Mouse (Mus musculus): Measurements from ENCODE around the gene Hoxa11. TPM values are rescaled to one million over a fixed set of nuclear protein-coding genes. Genes with fewer than 3 reads are reported as not detected.

Hoxa11 gene
- polyA plus RNA-seq, 1 experiment, result not detected

DNA sequence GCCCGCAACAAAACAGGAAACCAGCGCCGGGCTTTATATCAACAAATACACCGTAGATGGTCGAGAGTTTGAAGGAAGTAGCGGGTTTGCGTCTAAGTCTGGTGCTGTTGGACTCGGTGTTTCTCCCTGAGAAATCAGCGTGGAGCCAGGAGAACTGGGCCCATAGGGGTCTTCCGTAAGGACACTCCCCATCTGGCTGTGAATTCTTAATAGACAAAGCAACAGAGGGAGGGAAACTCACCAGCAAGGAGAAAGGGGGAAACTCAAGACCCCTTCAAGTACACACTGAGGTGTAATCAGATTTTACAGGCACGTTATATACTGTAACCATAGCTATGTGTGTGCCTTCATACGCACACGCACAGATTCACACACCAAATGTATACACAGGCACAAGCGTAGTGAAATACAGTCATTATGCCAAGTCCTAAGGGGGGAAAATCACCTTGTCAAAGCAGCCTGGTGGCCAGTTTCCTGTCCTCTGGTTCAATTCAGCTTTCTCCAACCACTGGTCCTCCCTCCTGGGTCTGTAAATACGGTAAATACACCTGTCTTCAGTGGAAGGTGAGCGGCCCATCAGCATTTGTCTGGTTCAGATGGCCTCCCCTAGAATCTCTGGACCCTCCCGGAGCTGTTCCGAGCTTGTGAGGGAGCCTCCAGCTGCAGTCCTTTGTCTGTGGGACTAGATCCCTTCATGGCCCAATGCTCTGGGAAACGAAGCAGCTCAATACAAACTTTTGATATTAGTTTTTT is 20.5 kb upstream of the Hoxa11 start:
- Histone ChIP-seq H3K27ac (ENCODE audit: insufficient read depth, low read length) (no peak overlapping the region), H3K36me3 (ENCODE audit: control insufficient read depth, insufficient read depth, low read length) (no peaks in the 10 kb centered on the region), H3K4me1 (ENCODE audit: control insufficient read depth, insufficient read depth, insufficient read length) (no peaks in the 10 kb centered on the region; the same call in 1 of the 2 replicates), H3K4me3 (ENCODE audit: extremely low read depth, insufficient read depth, insufficient read length) (no peak overlapping the region), H3K27me3 (ENCODE audit: control insufficient read depth, insufficient read depth, low read length) (peaks cover 45% of the 10 kb centered on the region)
- WGBS, result 6% methylated on average over 19 of the region's 19 CpGs
- no peak for DNase-seq (ENCODE audit: low read depth in 1 of 2, low spot score in 2 of 2)
- TF ChIP-seq POLR2A (IDR thresholded peaks at IDR 0.05; ENCODE audit: low read depth, low read length) (no peak), CTCF (IDR thresholded peaks at IDR 0.05; ENCODE audit: extremely low read depth, insufficient read depth, insufficient read length, insufficient replicate concordance) (no peak)

GRCm38 (mm10) chr6:52265306-52265912 is 19.8 kb upstream of the Hoxa11 start:
- Histone ChIP-seq H3K27me3 (ENCODE audit: control insufficient read depth, insufficient read depth, low read length) (peaks cover 50% of the 10 kb centered on the region), H3K36me3 (ENCODE audit: control insufficient read depth, insufficient read depth, low read length) (no peaks in the 10 kb centered on the region)

DNA sequence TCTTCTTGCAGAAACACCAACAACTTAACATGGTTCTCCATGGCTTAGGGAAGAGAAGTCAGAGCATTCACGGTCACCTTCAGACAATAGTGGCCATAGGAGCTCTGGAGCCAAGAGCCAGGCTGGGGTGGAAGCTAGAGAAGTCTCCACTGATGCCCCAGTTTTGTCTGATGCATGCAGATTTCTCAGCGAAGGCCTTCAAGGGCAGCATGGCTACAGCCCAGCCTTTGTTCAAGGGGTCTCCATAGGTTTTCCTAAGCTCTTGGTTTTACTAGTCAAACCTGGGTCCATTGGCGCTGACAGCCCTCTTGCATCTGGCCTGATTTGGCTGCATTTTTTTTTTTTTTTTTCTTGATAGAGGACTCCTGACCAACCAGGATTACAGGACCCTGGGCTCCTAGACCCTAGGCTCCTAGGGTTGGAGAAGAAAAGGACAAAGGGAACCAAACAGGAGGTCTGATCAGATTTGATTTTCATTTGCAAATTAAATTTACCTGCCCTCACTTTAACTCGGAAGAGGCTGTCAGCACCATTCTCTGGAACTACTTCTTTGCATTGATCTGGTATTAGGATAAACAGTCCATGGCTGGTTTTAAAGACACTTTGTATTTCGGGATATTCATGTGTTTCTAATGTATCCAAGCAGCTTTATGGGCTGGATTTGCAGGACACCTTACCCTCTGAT is 18.6 kb upstream of the Hoxa11 start:
- no peak overlapping the region for H3K27ac ChIP-seq (ENCODE audit: insufficient read depth, low read length)
- no peaks in the 10 kb centered on the region for H3K36me3 ChIP-seq (ENCODE audit: control insufficient read depth, insufficient read depth, low read length)
- peaks cover 4% of the 10 kb centered on the region for H3K4me1 ChIP-seq (ENCODE audit: control insufficient read depth, insufficient read depth, insufficient read length)
- H3K4me3 ChIP-seq (ENCODE audit: extremely low read depth, insufficient read depth, insufficient read length), result no peak overlapping the region
- no peak for DNase-seq (ENCODE audit: low read depth in 1 of 2, low spot score in 2 of 2)
- 8% methylated on average over 5 of the region's 5 CpGs for WGBS
- H3K27me3 ChIP-seq (ENCODE audit: control insufficient read depth, insufficient read depth, low read length), result peaks cover 60% of the 10 kb centered on the region
- TF ChIP-seq CTCF (IDR thresholded peaks at IDR 0.05; ENCODE audit: extremely low read depth, insufficient read depth, insufficient read length, insufficient replicate concordance), result no peak

More at GRCm38 (mm10) chr6:52265306-52265912, 19.8 kb upstream of the Hoxa11 start:
- no peak for DNase-seq (ENCODE audit: low read depth in 1 of 2, low spot score in 2 of 2)
- Histone ChIP-seq H3K4me3 (ENCODE audit: extremely low read depth, insufficient read depth, insufficient read length) (no peak overlapping the region), H3K27ac (ENCODE audit: insufficient read depth, low read length) (no peak overlapping the region), H3K4me1 (ENCODE audit: control insufficient read depth, insufficient read depth, insufficient read length) (no peaks in the 10 kb centered on the region; the same call in 1 of the 2 replicates)
- TF ChIP-seq POLR2A (IDR thresholded peaks at IDR 0.05; ENCODE audit: low read depth, low read length) (no peak), CTCF (IDR thresholded peaks at IDR 0.05; ENCODE audit: extremely low read depth, insufficient read depth, insufficient read length, insufficient replicate concordance) (no peak)
- 9% methylated on average over 18 of the region's 18 CpGs for WGBS

DNA sequence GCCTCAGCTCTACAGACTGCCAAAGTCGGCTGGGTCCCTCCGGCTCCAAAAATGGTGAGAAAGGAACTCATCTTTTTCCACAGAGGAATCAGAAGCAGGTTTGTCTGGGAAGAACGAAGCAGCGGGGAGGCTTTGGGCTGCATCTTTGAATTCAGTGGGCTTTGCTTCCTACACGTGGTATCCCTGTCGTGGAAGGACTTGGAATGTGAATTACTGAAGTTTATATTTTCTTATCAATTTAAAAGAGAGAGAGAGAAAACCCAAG is 17.6 kb upstream of the Hoxa11 start:
- Histone ChIP-seq H3K4me1 (ENCODE audit: control insufficient read depth, insufficient read depth, insufficient read length) (peaks cover 4% of the 10 kb centered on the region), H3K27me3 (ENCODE audit: control insufficient read depth, insufficient read depth, low read length) (peaks cover 57% of the 10 kb centered on the region), H3K4me3 (ENCODE audit: extremely low read depth, insufficient read depth, insufficient read length) (no peak overlapping the region), H3K36me3 (ENCODE audit: control insufficient read depth, insufficient read depth, low read length) (no peaks in the 10 kb centered on the region), H3K27ac (ENCODE audit: insufficient read depth, low read length) (no peak overlapping the region)
- 5% methylated on average over 6 of the region's 6 CpGs for WGBS
- DNase-seq (ENCODE audit: low read depth in 1 of 2, low spot score in 2 of 2), result no peak
- TF ChIP-seq POLR2A (IDR thresholded peaks at IDR 0.05; ENCODE audit: low read depth, low read length) (no peak), CTCF (IDR thresholded peaks at IDR 0.05; ENCODE audit: extremely low read depth, insufficient read depth, insufficient read length, insufficient replicate concordance) (no peak)

- Histone ChIP-seq H3K4me3 (ENCODE audit: extremely low read depth, insufficient read depth, insufficient read length) (no peak overlapping the region), H3K36me3 (ENCODE audit: control insufficient read depth, insufficient read depth, low read length) (no peaks in the 10 kb centered on the region), H3K27ac (ENCODE audit: insufficient read depth, low read length) (no peak overlapping the region), H3K27me3 (ENCODE audit: control insufficient read depth, insufficient read depth, low read length) (peaks cover 55% of the 10 kb centered on the region), H3K4me1 (ENCODE audit: control insufficient read depth, insufficient read depth, insufficient read length) (peaks cover 4% of the 10 kb centered on the region)
- no peak for DNase-seq (ENCODE audit: low read depth in 1 of 2, low spot score in 2 of 2)
- TF ChIP-seq POLR2A (IDR thresholded peaks at IDR 0.05; ENCODE audit: low read depth, low read length) (no peak), CTCF (IDR thresholded peaks at IDR 0.05; ENCODE audit: extremely low read depth, insufficient read depth, insufficient read length, insufficient replicate concordance) (no peak)
- WGBS, result 7% methylated on average over 24 of the region's 24 CpGs
Measured at GRCm38 (mm10) chr6:52262463-52263320, 17.1 kb upstream of the Hoxa11 start.

DNA sequence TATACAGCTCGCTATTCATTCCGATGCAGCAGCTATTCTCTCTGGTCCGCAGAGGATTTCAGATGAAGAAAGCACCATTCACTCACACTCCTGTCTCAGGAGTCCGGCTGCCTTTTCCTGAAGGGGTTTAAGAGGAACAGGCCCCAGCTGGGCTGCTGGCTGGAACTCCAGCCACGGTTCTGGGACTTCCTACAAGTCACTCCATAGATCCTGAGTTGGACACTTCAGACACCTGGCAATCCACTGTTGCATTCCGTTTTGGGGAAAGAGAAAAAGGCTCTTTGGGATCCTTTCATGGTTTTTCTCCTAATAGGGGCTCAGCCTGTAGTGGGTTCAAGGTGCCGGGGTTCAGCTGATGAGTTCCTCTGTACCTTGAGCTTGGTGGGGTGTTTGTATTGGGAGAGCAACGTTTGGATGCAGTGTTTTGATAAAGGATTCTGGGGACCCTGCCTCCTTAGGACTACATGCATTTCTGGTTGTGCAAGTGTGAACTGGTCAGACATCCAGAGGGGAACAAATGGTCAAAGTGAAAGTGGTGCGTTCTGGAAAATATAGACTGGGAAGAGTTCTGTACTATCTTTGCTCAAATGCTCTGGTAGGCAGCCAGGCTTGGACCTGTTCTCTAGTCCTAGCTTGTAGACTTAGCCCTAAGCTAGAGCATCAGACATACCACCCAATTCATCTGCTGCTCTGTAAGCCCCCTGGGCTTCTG is 16.3 kb upstream of the Hoxa11 start:
- 7% methylated on average over 9 of the region's 9 CpGs for WGBS
- Histone ChIP-seq H3K27ac (ENCODE audit: insufficient read depth, low read length) (no peak overlapping the region), H3K27me3 (ENCODE audit: control insufficient read depth, insufficient read depth, low read length) (peaks cover 55% of the 10 kb centered on the region), H3K4me1 (ENCODE audit: control insufficient read depth, insufficient read depth, insufficient read length) (peaks cover 4% of the 10 kb centered on the region), H3K4me3 (ENCODE audit: extremely low read depth, insufficient read depth, insufficient read length) (no peak overlapping the region), H3K36me3 (ENCODE audit: control insufficient read depth, insufficient read depth, low read length) (no peaks in the 10 kb centered on the region)
- DNase-seq (ENCODE audit: low read depth in 1 of 2, low spot score in 2 of 2), result no peak
- no peak for TF ChIP-seq POLR2A (IDR thresholded peaks at IDR 0.05; ENCODE audit: low read depth, low read length)
- TF ChIP-seq CTCF (IDR thresholded peaks at IDR 0.05; ENCODE audit: extremely low read depth, insufficient read depth, insufficient read length, insufficient replicate concordance), result no peak
